In the genomic region with DNA sequence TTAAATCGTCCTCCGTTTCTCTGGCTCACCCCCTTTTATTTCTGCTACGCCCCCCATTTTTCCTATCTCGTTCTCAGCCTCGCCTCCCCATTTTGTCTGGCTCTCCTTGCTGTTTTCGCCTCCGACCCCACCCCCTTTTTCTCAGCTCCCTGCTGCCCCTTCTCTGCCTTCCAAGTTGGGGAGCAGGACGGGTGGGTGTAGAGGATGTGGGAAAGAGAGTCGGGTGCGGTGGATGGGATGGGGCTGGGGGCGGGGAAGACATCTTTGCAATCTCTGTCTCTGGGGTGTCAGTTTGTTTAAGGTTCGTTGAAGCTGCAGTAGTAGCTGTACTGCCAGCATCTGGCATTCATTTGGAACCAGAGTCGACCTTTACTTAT, we compare ENCODE assay signal across 8 mouse cellular contexts. TPM values are rescaled to one million over a fixed set of nuclear protein-coding genes. Genes with fewer than 3 reads are reported as not detected.
DNase-seq lines count a peak whose midpoint lies in the region; ATAC-seq and TF ChIP-seq lines count a peak whose summit lies in the region.

No protein-coding gene starts in this region.

- no peaks in the 10 kb centered on the region for H3K36me3 ChIP-seq in testis, adult 2 months (ENCODE audit: control insufficient read depth, insufficient read depth, low read length)
- no peaks in the 10 kb centered on the region for H3K36me3 ChIP-seq in hindbrain, embryonic 12.5 days
- H3K36me3 ChIP-seq in small intestine, adult 2 months (ENCODE audit: control insufficient read depth, insufficient read depth, low read length), result no peaks in the 10 kb centered on the region

- 30% methylated on average over 13 of the region's 13 CpGs for WGBS in hindbrain, embryonic 12.5 days
- WGBS in small intestine, adult 2 months, result 8% methylated on average over 13 of the region's 13 CpGs

- DNase-seq in frontal cortex, postnatal 25 days (ENCODE audit: low spot score in 2 of 2), result no peak
- DNase-seq in testis, postnatal 14 days (ENCODE audit: low spot score), result no peak
- peak; percentile 14 for DNase-seq in lung, postnatal 10 days
- DNase-seq in layer of hippocampus, postnatal 10 days (ENCODE audit: low spot score in 2 of 2), result no peak

- H3K4me3 ChIP-seq in testis, adult 2 months (ENCODE audit: control insufficient read depth, low read depth, low read length), result peak overlapping the region; percentile 89
- peak overlapping the region; percentile 56 for H3K4me3 ChIP-seq in hindbrain, embryonic 12.5 days
- H3K4me3 ChIP-seq in small intestine, adult 2 months (ENCODE audit: low read depth, low read length), result peak overlapping the region; percentile 98

- TF ChIP-seq CTCF in testis, adult 2 months (IDR thresholded peaks at IDR 0.05; ENCODE audit: control insufficient read depth, insufficient read depth, insufficient replicate concordance, low read depth, low read length), result no peak
- TF ChIP-seq CTCF in small intestine, adult 2 months (IDR thresholded peaks at IDR 0.05; ENCODE audit: extremely low read depth, insufficient read length, insufficient replicate concordance, low read depth, low read length), result no peak

- no peaks in the 10 kb centered on the region for H3K27me3 ChIP-seq in testis, adult 2 months (ENCODE audit: control insufficient read depth, insufficient read depth, low read length)
- no peaks in the 10 kb centered on the region for H3K27me3 ChIP-seq in hindbrain, embryonic 12.5 days
- H3K27me3 ChIP-seq in small intestine, adult 2 months (ENCODE audit: control insufficient read depth, insufficient read depth, low read length), result no peaks in the 10 kb centered on the region

- H3K4me1 ChIP-seq in testis, adult 2 months (ENCODE audit: control insufficient read depth, insufficient read depth, low read length), result no peaks in the 10 kb centered on the region
- H3K4me1 ChIP-seq in hindbrain, embryonic 12.5 days, result 0 out of 2 replicates have a peak, but pooled peaks cover 5% of the 10 kb centered on the region
- H3K4me1 ChIP-seq in small intestine, adult 2 months (ENCODE audit: control insufficient read depth, insufficient read depth, insufficient read length, low read length), result peaks cover 5% of the 10 kb centered on the region; the same call in 1 of the 2 replicates

- peak overlapping the region; percentile 55 for H3K4me2 ChIP-seq in hindbrain, embryonic 12.5 days (replicated peaks)

- H3K9ac ChIP-seq in hindbrain, embryonic 12.5 days, result peak overlapping the region; percentile 65

- TF ChIP-seq POLR2A in testis, adult 2 months (IDR thresholded peaks at IDR 0.05; ENCODE audit: control insufficient read depth, low read depth, low read length), result no peak
- TF ChIP-seq POLR2A in small intestine, adult 2 months (IDR thresholded peaks at IDR 0.05; ENCODE audit: low read depth, low read length), result no peak

- peak; percentile 33; the same call in 1 of the 2 replicates for ATAC-seq in frontal cortex, adult (ENCODE audit: low TSS enrichment)
- ATAC-seq in hindbrain, embryonic 12.5 days (ENCODE audit: low FRiP score), result peak; percentile 56

- H3K9me3 ChIP-seq in hindbrain, embryonic 12.5 days (replicated peaks), result no peaks in the 10 kb centered on the region

- H3K27ac ChIP-seq in testis, adult 2 months (ENCODE audit: control insufficient read depth, insufficient read depth, low read depth, low read length), result no peak overlapping the region
- H3K27ac ChIP-seq in hindbrain, embryonic 12.5 days, result peak overlapping the region; percentile 85
- no peak overlapping the region for H3K27ac ChIP-seq in small intestine, adult 2 months (ENCODE audit: insufficient read depth, low read depth, low read length)

RNA-seq across cellular contexts. Expression of gene Slc9a6, which starts 0.7 kb away (rescaled TPM):
- 4.2 and 5.4 TPM in 2 replicates for polyA plus RNA-seq in testis, adult 2 months (2012; rRNA removed)
- 35.9 and 38.4 TPM in 2 replicates for polyA plus RNA-seq in hindbrain, embryonic 12.5 days (2016; fragmentation: Nextera tagmentation; extraction: Ambion mirVana)
- 6.1 and 12.3 TPM in 2 replicates for polyA plus RNA-seq in small intestine, adult 2 months (2012; rRNA removed)
- 10 to 100 TPM; 99.6 to 99.7 TPM for total RNA-seq in layer of hippocampus, postnatal 10 days (2021)

RNA-seq across cellular contexts. Expression of gene Mmgt1, which starts 12.4 kb away (rescaled TPM):
- 0.85 and 1.2 TPM in 2 replicates for polyA plus RNA-seq in testis, adult 2 months (2012; rRNA removed)
- polyA plus RNA-seq in hindbrain, embryonic 12.5 days (2016; fragmentation: Nextera tagmentation; extraction: Ambion mirVana), result 49.1 and 50.2 TPM in 2 replicates
- 0.71 and 1.5 TPM in 2 replicates for polyA plus RNA-seq in small intestine, adult 2 months (2012; rRNA removed)
- total RNA-seq in layer of hippocampus, postnatal 10 days (2021), result 10 to 100 TPM; 35.0 to 37.1 TPM

Comparison
In these comparisons a context has a peak if more than half of its experiments do, and no peak if none do; other contexts are left out.
1. RNA of gene Mmgt1, which starts 12.4 kb away (polyA plus RNA-seq): 49.1 to 50.2 TPM in hindbrain, embryonic 12.5 days; 0.71 to 1.5 TPM in small intestine, adult 2 months and 0.85 to 1.2 TPM in testis, adult 2 months; every median in the first group is over 10 times any median in the second.
2. Peak in every context shown above with its lines, with median percentiles within 50 percentile points of each other: H3K4me3 ChIP-seq.